8 mouse cellular contexts compared by ENCODE assay signal in genomic region chr12:21260494-21261256, GRCm38 (mm10). TPM values are rescaled to one million over a fixed set of nuclear protein-coding genes. Genes with fewer than 3 reads are reported as not detected.
DNase-seq lines count a peak whose midpoint lies in the region; ATAC-seq and TF ChIP-seq lines count a peak whose summit lies in the region.

No protein-coding gene starts in this region.

- 94% methylated on average over 6 of the region's 6 CpGs for WGBS in hindbrain, postnatal 0 days
- WGBS in hindbrain, embryonic 14.5 days: 89% methylated on average over 6 of the region's 6 CpGs
- 71% methylated on average over 6 of the region's 6 CpGs for WGBS in liver, embryonic 14.5 days (ENCODE audit: insufficient replicate concordance)
- 87% methylated on average over 6 of the region's 6 CpGs for WGBS in heart, embryonic 10.5 days

- peak; percentile 51 for TF ChIP-seq CTCF in hindbrain, postnatal 0 days (IDR thresholded peaks at IDR 0.05; ENCODE audit: low read depth)
- peak; percentile 41 for TF ChIP-seq CTCF in ES-Bruce4 (IDR thresholded peaks at IDR 0.05; ENCODE audit: low read depth, low read length)
- TF ChIP-seq CTCF in liver, embryonic 14.5 days (IDR thresholded peaks at IDR 0.05; ENCODE audit: low read depth): peak; percentile 63

- peaks cover 32% of the 10 kb centered on the region; the same call in 1 of the 2 replicates for H3K36me3 ChIP-seq in hindbrain, postnatal 0 days (ENCODE audit: insufficient read depth, low read length)
- peaks cover 91% of the 10 kb centered on the region for H3K36me3 ChIP-seq in hindbrain, embryonic 14.5 days (replicated peaks; ENCODE audit: control insufficient read depth, insufficient read depth)
- peaks cover 3% of the 10 kb centered on the region for H3K36me3 ChIP-seq in ES-Bruce4 (ENCODE audit: control insufficient read depth, insufficient read depth, low read length, poor library complexity, severe bottlenecking)
- no peaks in the 10 kb centered on the region for H3K36me3 ChIP-seq in liver, embryonic 14.5 days (replicated peaks; ENCODE audit: control insufficient read depth, insufficient read depth, low read depth)
- H3K36me3 ChIP-seq in heart, embryonic 10.5 days: peaks cover 75% of the 10 kb centered on the region

- no peaks in the 10 kb centered on the region for H3K27me3 ChIP-seq in hindbrain, postnatal 0 days (ENCODE audit: insufficient read depth, low read length)
- H3K27me3 ChIP-seq in hindbrain, embryonic 14.5 days (ENCODE audit: control insufficient read depth, insufficient read depth, low read length): no peaks in the 10 kb centered on the region
- H3K27me3 ChIP-seq in ES-Bruce4 (ENCODE audit: control insufficient read depth, insufficient read depth, low read length, poor library complexity, severe bottlenecking): no peaks in the 10 kb centered on the region
- no peaks in the 10 kb centered on the region for H3K27me3 ChIP-seq in liver, embryonic 14.5 days (ENCODE audit: control insufficient read depth, insufficient read depth, low read length)
- H3K27me3 ChIP-seq in heart, embryonic 10.5 days (ENCODE audit: insufficient read depth, poor library complexity, severe bottlenecking): no peaks in the 10 kb centered on the region

- ATAC-seq in hindbrain, postnatal 0 days: no peak
- no peak for ATAC-seq in hindbrain, embryonic 14.5 days (ENCODE audit: low FRiP score)
- no peak for ATAC-seq in liver, embryonic 14.5 days (ENCODE audit: insufficient read depth)

- DNase-seq in hindbrain, postnatal 0 days (ENCODE audit: low spot score): no peak
- no peak for DNase-seq in hindbrain, embryonic 14.5 days (ENCODE audit: low spot score)
- peak; percentile 45 for DNase-seq in 3T3-L1 (ENCODE audit: low read depth, low spot score)
- DNase-seq in liver, embryonic 14.5 days (ENCODE audit: low read depth in 3 of 3, low spot score in 3 of 3): no peak
- DNase-seq in right cerebral cortex, postnatal 4 days: no peak
- no peak for DNase-seq in spleen, postnatal 14 days (ENCODE audit: low spot score in 2 of 2)
- no peak for DNase-seq in heart, embryonic 10.5 days (ENCODE audit: low spot score)

- H3K4me2 ChIP-seq in hindbrain, postnatal 0 days (ENCODE audit: low read depth, low read length): no peak overlapping the region
- H3K4me2 ChIP-seq in hindbrain, embryonic 14.5 days (replicated peaks): no peak overlapping the region
- H3K4me2 ChIP-seq in liver, embryonic 14.5 days (ENCODE audit: low read depth): no peak overlapping the region

- H3K9me3 ChIP-seq in hindbrain, postnatal 0 days (ENCODE audit: low read length): no peaks in the 10 kb centered on the region
- no peaks in the 10 kb centered on the region for H3K9me3 ChIP-seq in hindbrain, embryonic 14.5 days (ENCODE audit: control insufficient read depth, low read length)
- no peaks in the 10 kb centered on the region for H3K9me3 ChIP-seq in ES-Bruce4 (replicated peaks; ENCODE audit: control insufficient read depth, insufficient read depth, low read length, poor library complexity, severe bottlenecking)
- no peaks in the 10 kb centered on the region for H3K9me3 ChIP-seq in liver, embryonic 14.5 days (ENCODE audit: control insufficient read depth, low read length)
- no peaks in the 10 kb centered on the region for H3K9me3 ChIP-seq in heart, embryonic 10.5 days

- H3K4me1 ChIP-seq in hindbrain, postnatal 0 days (ENCODE audit: insufficient read depth, low read length): no peaks in the 10 kb centered on the region
- no peaks in the 10 kb centered on the region for H3K4me1 ChIP-seq in hindbrain, embryonic 14.5 days (replicated peaks; ENCODE audit: control insufficient read depth, insufficient read depth, low read length)
- H3K4me1 ChIP-seq in ES-Bruce4 (ENCODE audit: control insufficient read depth, insufficient read depth, low read length): peaks cover 3% of the 10 kb centered on the region
- peaks cover 0 to 4% of the 10 kb centered on the region in 2 experiments; a peak in 2 of 4 replicates for H3K4me1 ChIP-seq in liver, embryonic 14.5 days (replicated peaks; ENCODE audit: control insufficient read depth in 2 of 2, insufficient read depth in 2 of 2, low read length in 1 of 2)
- H3K4me1 ChIP-seq in heart, embryonic 10.5 days: peaks cover 6% of the 10 kb centered on the region; the same call in 1 of the 2 replicates

- no peak for TF ChIP-seq POLR2A in ES-Bruce4 (IDR thresholded peaks at IDR 0.05; ENCODE audit: insufficient read depth, low read length)

- no peak overlapping the region for H3K4me3 ChIP-seq in hindbrain, postnatal 0 days (ENCODE audit: low read length)
- no peak overlapping the region for H3K4me3 ChIP-seq in hindbrain, embryonic 14.5 days (replicated peaks; ENCODE audit: low read length)
- no peak overlapping the region for H3K4me3 ChIP-seq in ES-Bruce4 (ENCODE audit: low read depth, low read length)
- no peak overlapping the region for H3K4me3 ChIP-seq in liver, embryonic 14.5 days (ENCODE audit: insufficient read depth in 1 of 2, low read depth in 2 of 2, low read length in 2 of 2)
- no peak overlapping the region for H3K4me3 ChIP-seq in heart, embryonic 10.5 days

- TF ChIP-seq EP300 in ES-Bruce4 (IDR thresholded peaks at IDR 0.05; ENCODE audit: insufficient read depth, low read depth, low read length): no peak
- no peak for TF ChIP-seq EP300 in liver, embryonic 14.5 days (IDR thresholded peaks at IDR 0.05; ENCODE audit: low read depth)

- no peak overlapping the region for H3K9ac ChIP-seq in hindbrain, postnatal 0 days (replicated peaks; ENCODE audit: low read length)
- no peak overlapping the region for H3K9ac ChIP-seq in hindbrain, embryonic 14.5 days
- no peak overlapping the region for H3K9ac ChIP-seq in ES-Bruce4 (ENCODE audit: low read depth, poor library complexity, severe bottlenecking)
- H3K9ac ChIP-seq in liver, embryonic 14.5 days (replicated peaks): no peak overlapping the region

- H3K27ac ChIP-seq in hindbrain, postnatal 0 days: no peak overlapping the region
- H3K27ac ChIP-seq in hindbrain, embryonic 14.5 days: no peak overlapping the region
- H3K27ac ChIP-seq in ES-Bruce4 (ENCODE audit: insufficient read depth, low read length): no peak overlapping the region
- no peak overlapping the region for H3K27ac ChIP-seq in liver, embryonic 14.5 days
- H3K27ac ChIP-seq in heart, embryonic 10.5 days: no peak overlapping the region

RNA-seq across cellular contexts. Expression of gene Cpsf3, which starts 24.5 kb away (rescaled TPM):
- total RNA-seq in hindbrain, postnatal 0 days (2014; rRNA removed): 39.6 and 41.7 TPM in 2 replicates
- 69.5 and 69.7 TPM in 2 replicates for polyA plus RNA-seq in hindbrain, postnatal 0 days (2015; fragmentation: Nextera tagmentation; extraction: Ambion mirVana)
- 88.1 and 88.5 TPM in 2 replicates for polyA plus RNA-seq in hindbrain, embryonic 14.5 days (2014; fragmentation: Nextera tagmentation; extraction: Ambion mirVana)
- polyA plus RNA-seq in ES-Bruce4 (2011; ENCODE audit: insufficient read depth, insufficient read length, low read depth, missing spikeins): 116 and 123 TPM in 2 replicates
- polyA plus RNA-seq in liver, embryonic 14.5 days (2012; rRNA removed): 17.1 and 23.2 TPM in 2 replicates
- polyA plus RNA-seq in liver, embryonic 14.5 days (2014; fragmentation: Nextera tagmentation; extraction: Ambion mirVana): 39.3 and 41.1 TPM in 2 replicates
- polyA plus RNA-seq in heart, embryonic 10.5 days (2016; fragmentation: Nextera tagmentation; extraction: Ambion mirVana): 91.9 and 106 TPM in 2 replicates

RNA-seq across cellular contexts. Expression of gene Itgb1bp1, which starts 25.4 kb away (rescaled TPM):
- 20.8 and 21.1 TPM in 2 replicates for total RNA-seq in hindbrain, postnatal 0 days (2014; rRNA removed)
- 37.0 and 38.5 TPM in 2 replicates for polyA plus RNA-seq in hindbrain, postnatal 0 days (2015; fragmentation: Nextera tagmentation; extraction: Ambion mirVana)
- 37.3 and 37.4 TPM in 2 replicates for polyA plus RNA-seq in hindbrain, embryonic 14.5 days (2014; fragmentation: Nextera tagmentation; extraction: Ambion mirVana)
- polyA plus RNA-seq in ES-Bruce4 (2011; ENCODE audit: insufficient read depth, insufficient read length, low read depth, missing spikeins): 21.1 and 22.5 TPM in 2 replicates
- 8.9 and 10.8 TPM in 2 replicates for polyA plus RNA-seq in liver, embryonic 14.5 days (2012; rRNA removed)
- 22.6 and 22.8 TPM in 2 replicates for polyA plus RNA-seq in liver, embryonic 14.5 days (2014; fragmentation: Nextera tagmentation; extraction: Ambion mirVana)
- polyA plus RNA-seq in heart, embryonic 10.5 days (2016; fragmentation: Nextera tagmentation; extraction: Ambion mirVana): 39.5 and 40.8 TPM in 2 replicates

RNA-seq across cellular contexts. Expression of gene Iah1, which starts 55.5 kb away (rescaled TPM):
- 33.1 and 33.2 TPM in 2 replicates for total RNA-seq in hindbrain, postnatal 0 days (2014; rRNA removed)
- 31.2 and 37.0 TPM in 2 replicates for polyA plus RNA-seq in hindbrain, postnatal 0 days (2015; fragmentation: Nextera tagmentation; extraction: Ambion mirVana)
- polyA plus RNA-seq in hindbrain, embryonic 14.5 days (2014; fragmentation: Nextera tagmentation; extraction: Ambion mirVana): 28.4 and 36.5 TPM in 2 replicates
- 30.0 and 32.5 TPM in 2 replicates for polyA plus RNA-seq in ES-Bruce4 (2011; ENCODE audit: insufficient read depth, insufficient read length, low read depth, missing spikeins)
- polyA plus RNA-seq in liver, embryonic 14.5 days (2012; rRNA removed): 23.8 and 27.2 TPM in 2 replicates
- polyA plus RNA-seq in liver, embryonic 14.5 days (2014; fragmentation: Nextera tagmentation; extraction: Ambion mirVana): 34.0 and 38.1 TPM in 2 replicates
- polyA plus RNA-seq in heart, embryonic 10.5 days (2016; fragmentation: Nextera tagmentation; extraction: Ambion mirVana): 38.9 and 40.8 TPM in 2 replicates
